Mouse (Mus musculus): ENCODE results near the gene Ptprn2. TPM values are rescaled to one million over a fixed set of nuclear protein-coding genes. Genes with fewer than 3 reads are reported as not detected.

Ptprn2 gene
- polyA plus RNA-seq, 1 experiment from 2014 or later, result 0.30 TPM

DNA sequence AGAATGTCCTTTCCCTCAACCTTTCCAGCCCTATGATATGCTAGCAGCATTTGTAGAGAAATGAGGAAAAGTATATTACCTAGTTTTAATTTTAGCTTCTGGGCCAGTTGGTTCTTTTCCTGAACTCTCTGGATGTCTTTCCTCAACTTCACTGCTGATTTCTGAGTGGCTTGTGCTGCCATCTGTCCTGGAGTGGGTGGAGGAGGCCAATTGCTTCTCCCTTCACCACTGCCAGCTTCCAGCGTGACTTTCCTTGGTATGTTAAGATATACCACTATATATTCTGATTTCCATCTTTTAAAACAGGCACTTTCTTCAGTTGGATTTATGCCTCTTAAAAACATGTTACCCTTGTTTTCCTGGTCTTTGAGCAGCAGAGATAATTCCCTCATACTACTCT is 17.2 kb upstream of the Ptprn2 start:
- Histone ChIP-seq H3K9me3 (ENCODE audit: low read depth, low read length) (no peaks in the 10 kb centered on the region), H3K27ac (ENCODE audit: low read depth) (no peak overlapping the region), H3K4me1 (ENCODE audit: insufficient read depth) (no peaks in the 10 kb centered on the region), H3K36me3 (ENCODE audit: insufficient read depth) (peaks cover 18% of the 10 kb centered on the region; the same call in 1 of the 2 replicates), H3K27me3 (ENCODE audit: insufficient read depth, low read length) (no peaks in the 10 kb centered on the region), H3K9ac (no peak overlapping the region), H3K4me2 (no peak overlapping the region), H3K4me3 (ENCODE audit: low read depth, low read length) (no peak overlapping the region)
- TF ChIP-seq CTCF (IDR thresholded peaks at IDR 0.05; ENCODE audit: low read depth), result no peak
- ATAC-seq (ENCODE audit: insufficient read depth) (no peak), DNase-seq (no peak)
- WGBS, result 70% methylated on average over 1 of the region's 1 CpGs

GRCm38 (mm10) chr12:116469096-116469495 is 16.4 kb upstream of the Ptprn2 start:
- peaks cover 18% of the 10 kb centered on the region; the same call in 1 of the 2 replicates for H3K36me3 ChIP-seq (ENCODE audit: insufficient read depth)
- no peak for TF ChIP-seq CTCF (IDR thresholded peaks at IDR 0.05; ENCODE audit: low read depth)
- H3K27ac ChIP-seq (ENCODE audit: low read depth), result no peak overlapping the region
- no peak overlapping the region for H3K4me3 ChIP-seq (ENCODE audit: low read depth, low read length)
- H3K27me3 ChIP-seq (ENCODE audit: insufficient read depth, low read length), result no peaks in the 10 kb centered on the region
- WGBS, result 88% methylated on average over 3 of the region's 3 CpGs
- H3K4me2 ChIP-seq, result no peak overlapping the region
- no peak overlapping the region for H3K9ac ChIP-seq
- H3K4me1 ChIP-seq (ENCODE audit: insufficient read depth), result no peaks in the 10 kb centered on the region
- H3K9me3 ChIP-seq (ENCODE audit: low read depth, low read length), result no peaks in the 10 kb centered on the region
- DNase-seq (no peak), ATAC-seq (ENCODE audit: insufficient read depth) (no peak)

- TF ChIP-seq CTCF (IDR thresholded peaks at IDR 0.05; ENCODE audit: low read depth), result no peak
- Histone ChIP-seq H3K36me3 (ENCODE audit: insufficient read depth) (no peaks in the 10 kb centered on the region), H3K4me3 (ENCODE audit: low read depth, low read length) (no peak overlapping the region), H3K4me1 (ENCODE audit: insufficient read depth) (no peaks in the 10 kb centered on the region), H3K9ac (no peak overlapping the region), H3K9me3 (ENCODE audit: low read depth, low read length) (no peaks in the 10 kb centered on the region), H3K4me2 (no peak overlapping the region), H3K27ac (ENCODE audit: low read depth) (no peak overlapping the region), H3K27me3 (ENCODE audit: insufficient read depth, low read length) (no peaks in the 10 kb centered on the region)
- no peak for DNase-seq
- ATAC-seq (ENCODE audit: insufficient read depth), result no peak
- 83% methylated on average over 2 of the region's 2 CpGs for WGBS
These were observed 12.3 kb upstream of the Ptprn2 start for GRCm38 (mm10) chr12:116473264-116473663.

DNA sequence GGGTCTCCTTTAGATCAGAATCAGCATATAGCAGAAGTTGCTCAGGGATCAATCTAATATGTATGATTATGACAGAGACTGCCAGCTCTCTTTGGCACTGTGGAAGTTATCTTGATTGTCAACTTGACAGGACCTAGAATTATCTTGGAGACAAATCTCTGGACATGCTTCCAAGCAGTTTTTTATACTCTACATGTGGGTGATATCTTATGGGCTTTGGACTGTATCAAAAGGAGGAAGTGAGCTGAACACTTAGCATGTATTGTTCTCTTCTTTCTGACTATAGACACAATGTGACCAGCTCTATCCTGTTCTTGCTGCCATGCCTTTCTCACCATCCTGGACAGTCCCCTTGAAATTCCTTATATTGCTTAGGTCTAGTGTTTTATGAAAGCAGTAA is 11.8 kb upstream of the Ptprn2 start:
- ATAC-seq (ENCODE audit: insufficient read depth) (no peak), DNase-seq (no peak)
- Histone ChIP-seq H3K4me2 (no peak overlapping the region), H3K27ac (ENCODE audit: low read depth) (no peak overlapping the region), H3K9ac (no peak overlapping the region), H3K36me3 (ENCODE audit: insufficient read depth) (no peaks in the 10 kb centered on the region), H3K4me3 (ENCODE audit: low read depth, low read length) (no peak overlapping the region), H3K27me3 (ENCODE audit: insufficient read depth, low read length) (no peaks in the 10 kb centered on the region), H3K4me1 (ENCODE audit: insufficient read depth) (no peaks in the 10 kb centered on the region), H3K9me3 (ENCODE audit: low read depth, low read length) (no peaks in the 10 kb centered on the region)
- TF ChIP-seq CTCF (IDR thresholded peaks at IDR 0.05; ENCODE audit: low read depth), result no peak

DNA sequence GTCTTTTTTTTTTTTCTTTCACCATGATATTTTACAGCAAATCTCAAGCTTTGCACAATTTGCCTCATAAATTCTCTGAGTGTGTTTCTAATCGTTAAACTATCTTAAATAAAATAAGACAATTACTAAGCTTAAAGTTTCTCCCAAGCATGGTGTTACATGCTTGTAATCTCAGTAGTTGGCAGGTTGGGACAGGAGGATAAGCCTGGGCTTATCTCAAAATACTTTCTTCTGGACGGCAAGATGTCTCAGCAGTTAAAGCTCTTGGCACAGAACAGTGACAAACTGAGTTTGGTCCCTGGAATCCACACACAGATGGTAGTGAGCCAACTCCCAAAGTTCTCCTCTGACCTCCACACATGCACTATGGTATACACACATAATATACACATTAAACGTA is 10.8 kb upstream of the Ptprn2 start:
- no peak for TF ChIP-seq CTCF (IDR thresholded peaks at IDR 0.05; ENCODE audit: low read depth)
- 60% methylated on average over 3 of the region's 3 CpGs for WGBS
- Histone ChIP-seq H3K4me1 (ENCODE audit: insufficient read depth) (no peaks in the 10 kb centered on the region), H3K4me3 (ENCODE audit: low read depth, low read length) (no peak overlapping the region), H3K27me3 (ENCODE audit: insufficient read depth, low read length) (no peaks in the 10 kb centered on the region), H3K9ac (no peak overlapping the region), H3K36me3 (ENCODE audit: insufficient read depth) (no peaks in the 10 kb centered on the region), H3K4me2 (no peak overlapping the region), H3K27ac (ENCODE audit: low read depth) (no peak overlapping the region), H3K9me3 (ENCODE audit: low read depth, low read length) (no peaks in the 10 kb centered on the region)
- ATAC-seq (ENCODE audit: insufficient read depth) (no peak), DNase-seq (no peak)

- 65% methylated on average over 1 of the region's 1 CpGs for WGBS
- no peak for TF ChIP-seq CTCF (IDR thresholded peaks at IDR 0.05; ENCODE audit: low read depth)
- Histone ChIP-seq H3K4me1 (ENCODE audit: insufficient read depth) (no peaks in the 10 kb centered on the region), H3K27me3 (ENCODE audit: insufficient read depth, low read length) (no peaks in the 10 kb centered on the region), H3K4me2 (no peak overlapping the region), H3K36me3 (ENCODE audit: insufficient read depth) (no peaks in the 10 kb centered on the region), H3K27ac (ENCODE audit: low read depth) (no peak overlapping the region), H3K9me3 (ENCODE audit: low read depth, low read length) (no peaks in the 10 kb centered on the region), H3K4me3 (ENCODE audit: low read depth, low read length) (no peak overlapping the region), H3K9ac (no peak overlapping the region)
- ATAC-seq (ENCODE audit: insufficient read depth) (no peak), DNase-seq (no peak)
These were observed 6.7 kb upstream of the Ptprn2 start for GRCm38 (mm10) chr12:116478771-116479170.

- no peak for ATAC-seq (ENCODE audit: insufficient read depth)
- 56% methylated on average over 1 of the region's 1 CpGs for WGBS
These were observed 3.6 kb upstream of the Ptprn2 start for GRCm38 (mm10) chr12:116481921-116482320.

DNA sequence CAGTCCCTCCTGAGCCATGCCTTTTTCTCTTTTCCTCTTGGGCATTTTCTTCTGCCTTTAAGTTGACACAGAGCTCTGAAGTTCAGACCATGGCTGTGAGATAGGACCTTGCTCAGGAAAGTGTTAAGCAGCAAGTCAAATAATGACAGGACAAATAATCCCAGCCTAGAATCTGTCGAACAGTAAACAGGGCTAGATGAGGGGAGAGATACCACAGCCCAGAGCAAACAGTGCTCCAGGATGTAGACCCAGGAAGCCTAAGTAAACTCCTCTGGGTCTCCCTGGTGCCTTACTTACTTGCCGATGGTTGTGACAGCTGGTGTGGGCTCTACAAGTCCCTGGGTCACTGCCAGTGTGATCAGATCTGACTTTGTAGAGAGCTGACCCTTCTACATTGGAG is 1.9 kb upstream of the Ptprn2 start:
- Histone ChIP-seq H3K27me3 (ENCODE audit: insufficient read depth, low read length) (peaks cover 12% of the 10 kb centered on the region), H3K27ac (ENCODE audit: low read depth) (no peak overlapping the region), H3K4me2 (no peak overlapping the region), H3K9ac (no peak overlapping the region), H3K9me3 (ENCODE audit: low read depth, low read length) (no peaks in the 10 kb centered on the region), H3K4me3 (ENCODE audit: low read depth, low read length) (no peak overlapping the region), H3K4me1 (ENCODE audit: insufficient read depth) (no peaks in the 10 kb centered on the region; the same call in 1 of the 2 replicates), H3K36me3 (ENCODE audit: insufficient read depth) (no peaks in the 10 kb centered on the region)
- DNase-seq, result no peak
- ATAC-seq (ENCODE audit: insufficient read depth), result no peak
- 11% methylated on average over 2 of the region's 2 CpGs for WGBS
- no peak for TF ChIP-seq CTCF (IDR thresholded peaks at IDR 0.05; ENCODE audit: low read depth)

More at GRCm38 (mm10) chr12:116481921-116482320, 3.6 kb upstream of the Ptprn2 start:
- Histone ChIP-seq H3K27me3 (ENCODE audit: insufficient read depth, low read length) (peaks cover 12% of the 10 kb centered on the region), H3K27ac (ENCODE audit: low read depth) (no peak overlapping the region), H3K4me3 (ENCODE audit: low read depth, low read length) (no peak overlapping the region), H3K9ac (no peak overlapping the region), H3K36me3 (ENCODE audit: insufficient read depth) (no peaks in the 10 kb centered on the region), H3K4me1 (ENCODE audit: insufficient read depth) (no peaks in the 10 kb centered on the region; the same call in 1 of the 2 replicates), H3K9me3 (ENCODE audit: low read depth, low read length) (no peaks in the 10 kb centered on the region), H3K4me2 (no peak overlapping the region)
- DNase-seq, result no peak
- no peak for TF ChIP-seq CTCF (IDR thresholded peaks at IDR 0.05; ENCODE audit: low read depth)

All from lung, embryonic 14.5 days (tissue).